Mouse (Mus musculus): ENCODE results near the gene Capn10. TPM values are rescaled to one million over a fixed set of nuclear protein-coding genes. Genes with fewer than 3 reads are reported as not detected.

The Capn10 gene
- total and polyA plus RNA-seq, 3 experiments: 5.0 to 7.7 (median 5.6) TPM

DNA sequence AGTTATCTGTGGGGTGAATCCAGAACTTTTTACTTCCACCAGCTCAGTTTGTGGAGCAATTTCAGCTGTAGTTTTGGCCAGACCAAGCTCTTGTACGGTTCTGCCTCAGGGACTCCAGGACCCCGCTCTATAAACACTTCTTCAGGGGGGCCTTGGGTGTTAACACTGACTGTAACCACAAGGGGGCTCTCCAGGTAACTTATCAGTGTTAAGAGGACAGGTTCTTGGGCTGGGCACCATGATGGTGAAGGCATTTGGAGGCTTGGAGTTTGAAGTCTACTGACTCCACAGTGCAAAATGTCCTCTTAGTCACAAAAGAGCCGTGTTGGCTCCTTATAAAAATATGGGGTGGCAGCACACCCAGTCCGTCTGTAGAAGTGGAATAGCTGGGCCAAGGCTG is 25.1 kb upstream of the Capn10 start:
- H3K79me2 ChIP-seq (replicated peaks; ENCODE audit: control insufficient read depth, insufficient read depth, low read length): no peaks in the 10 kb centered on the region
- TF ChIP-seq EP300 (IDR thresholded peaks at IDR 0.05; ENCODE audit: insufficient read depth, low read depth, low read length) (no peak), CTCF (IDR thresholded peaks at IDR 0.05) (peak; percentile 61)
- peaks cover 18% of the 10 kb centered on the region for H3K4me1 ChIP-seq (ENCODE audit: control insufficient read depth, insufficient read depth, low read length)
- intact Hi-C loops (cut with DNase I): no loop called here
- H3K27me3 ChIP-seq (ENCODE audit: control insufficient read depth, insufficient read depth, low read length): no peaks in the 10 kb centered on the region
- H3K27ac ChIP-seq: no peak overlapping the region
- 80% methylated on average over 4 of the region's 4 CpGs for WGBS
- no peak for DNase-seq
- H3K4me3 ChIP-seq: no peak overlapping the region
- H3K9ac ChIP-seq (ENCODE audit: low read depth, low read length): no peak overlapping the region
- no peaks in the 10 kb centered on the region for H3K36me3 ChIP-seq (ENCODE audit: control insufficient read depth, insufficient read depth, low read length)

DNA sequence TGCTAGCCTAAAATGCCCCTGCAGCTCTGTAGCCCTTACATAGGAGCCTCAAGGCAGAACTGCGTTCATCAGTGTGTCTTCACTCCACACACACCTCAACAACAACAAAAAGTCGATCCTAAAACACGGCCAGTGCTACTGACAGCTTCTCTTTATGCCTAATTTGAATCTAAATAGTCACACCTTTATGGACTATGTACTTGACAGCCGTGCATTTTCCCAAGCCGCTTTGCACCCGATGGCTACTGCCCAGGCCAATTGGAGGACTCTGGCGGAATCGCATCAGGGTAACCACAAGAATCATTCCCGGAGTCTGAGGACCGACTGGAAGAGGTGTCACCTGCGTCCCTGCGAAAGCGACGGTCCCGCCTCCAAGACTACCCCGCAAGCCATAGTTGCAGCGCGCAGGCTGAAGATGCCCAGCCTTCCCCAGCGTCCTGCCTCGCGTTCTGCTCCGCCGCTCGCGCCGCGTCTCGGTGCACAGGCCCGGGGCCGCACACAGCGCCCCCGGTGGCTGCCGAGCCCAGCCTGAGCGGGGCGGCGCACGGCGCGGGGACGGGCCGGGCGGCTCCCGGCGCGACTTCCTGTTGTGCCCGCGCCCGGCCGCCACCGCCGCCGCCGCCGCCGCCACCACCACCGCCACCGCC is 23.8 kb upstream of the Capn10 start, which contains the start of gene Rnpepl1:
Rnpepl1 (plus strand) TSS at position 545 of the 647 bp plus-strand sequence.
- WGBS: 1% methylated on average over 52 of the region's 57 CpGs
- Histone ChIP-seq H3K27me3 (ENCODE audit: control insufficient read depth, insufficient read depth, low read length) (no peaks in the 10 kb centered on the region), H3K4me3 (peak within 1 kb of the TSS; percentile 96), H3K79me2 (replicated peaks; ENCODE audit: control insufficient read depth, insufficient read depth, low read length) (no peaks in the 10 kb centered on the region), H3K4me1 (ENCODE audit: control insufficient read depth, insufficient read depth, low read length) (peaks cover 18% of the 10 kb centered on the region), H3K36me3 (ENCODE audit: control insufficient read depth, insufficient read depth, low read length) (no peaks in the 10 kb centered on the region), H3K9ac (ENCODE audit: low read depth, low read length) (peak within 1 kb of the TSS; percentile 92), H3K27ac (peak within 1 kb of the TSS; percentile 78)
- peak; percentile 88 to 90 for DNase-seq
- intact Hi-C loops (cut with DNase I): no loop called here
- TF ChIP-seq POLR2A (IDR thresholded peaks at IDR 0.05; ENCODE audit: insufficient read depth, low read depth, low read length) (peak; percentile 61), CTCF (IDR thresholded peaks at IDR 0.05) (peak; percentile 73), EP300 (IDR thresholded peaks at IDR 0.05; ENCODE audit: insufficient read depth, low read depth, low read length) (0 out of 2 replicates have a peak, but pooled peaks have one; percentile 41)

DNA sequence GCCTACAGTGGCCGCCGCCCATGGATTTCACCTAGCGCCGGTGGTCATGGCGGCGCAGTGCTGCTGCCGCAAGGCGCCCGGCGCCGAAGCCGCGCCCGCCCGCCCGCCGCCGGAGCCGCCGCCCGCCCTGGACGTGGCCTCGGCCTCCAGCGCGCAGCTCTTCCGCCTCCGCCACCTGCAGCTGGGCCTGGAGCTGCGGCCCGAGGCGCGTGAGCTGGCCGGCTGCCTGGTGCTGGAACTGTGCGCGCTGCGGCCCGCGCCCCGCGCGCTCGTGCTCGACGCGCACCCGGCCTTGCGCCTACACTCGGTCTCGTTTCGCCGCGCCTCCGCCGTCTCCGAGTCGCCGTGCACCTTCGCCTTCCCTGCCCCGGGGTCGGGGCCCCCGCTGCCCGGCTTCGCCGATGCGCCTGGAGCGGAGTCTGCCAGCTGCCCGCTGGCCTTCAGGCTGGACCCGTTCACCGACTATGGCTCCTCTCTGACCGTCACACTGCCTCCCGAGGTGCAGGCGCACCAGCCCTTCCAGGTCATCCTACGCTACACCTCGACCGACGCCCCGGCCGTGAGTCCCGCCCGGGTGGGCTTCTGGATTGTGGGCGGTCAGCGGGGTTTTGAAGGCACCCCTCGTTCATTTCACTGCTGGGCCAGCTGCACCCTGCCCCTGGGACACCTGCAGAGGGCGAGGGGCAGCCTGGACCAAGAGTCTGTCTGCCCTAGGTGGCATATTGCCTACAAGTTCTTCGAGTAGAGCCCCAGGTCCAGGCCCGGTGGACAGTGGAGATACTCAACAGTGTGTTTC is 23.1 kb upstream of the Capn10 start:
- peak overlapping the region; percentile 78 for H3K27ac ChIP-seq
- peaks cover 18% of the 10 kb centered on the region for H3K4me1 ChIP-seq (ENCODE audit: control insufficient read depth, insufficient read depth, low read length)
- H3K27me3 ChIP-seq (ENCODE audit: control insufficient read depth, insufficient read depth, low read length): no peaks in the 10 kb centered on the region
- H3K4me3 ChIP-seq: peak overlapping the region; percentile 96
- no peaks in the 10 kb centered on the region for H3K36me3 ChIP-seq (ENCODE audit: control insufficient read depth, insufficient read depth, low read length)
- DNase-seq: peak; percentile 78 to 79
- WGBS: under 1% methylated on average over 80 of the region's 85 CpGs
- intact Hi-C loops (cut with DNase I): no loop called here
- H3K9ac ChIP-seq (ENCODE audit: low read depth, low read length): peak overlapping the region; percentile 92
- no peak for TF ChIP-seq EP300 (IDR thresholded peaks at IDR 0.05; ENCODE audit: insufficient read depth, low read depth, low read length)
- no peak for TF ChIP-seq POLR2A (IDR thresholded peaks at IDR 0.05; ENCODE audit: insufficient read depth, low read depth, low read length)
- TF ChIP-seq CTCF (IDR thresholded peaks at IDR 0.05): no peak
- no peaks in the 10 kb centered on the region for H3K79me2 ChIP-seq (replicated peaks; ENCODE audit: control insufficient read depth, insufficient read depth, low read length)

DNA sequence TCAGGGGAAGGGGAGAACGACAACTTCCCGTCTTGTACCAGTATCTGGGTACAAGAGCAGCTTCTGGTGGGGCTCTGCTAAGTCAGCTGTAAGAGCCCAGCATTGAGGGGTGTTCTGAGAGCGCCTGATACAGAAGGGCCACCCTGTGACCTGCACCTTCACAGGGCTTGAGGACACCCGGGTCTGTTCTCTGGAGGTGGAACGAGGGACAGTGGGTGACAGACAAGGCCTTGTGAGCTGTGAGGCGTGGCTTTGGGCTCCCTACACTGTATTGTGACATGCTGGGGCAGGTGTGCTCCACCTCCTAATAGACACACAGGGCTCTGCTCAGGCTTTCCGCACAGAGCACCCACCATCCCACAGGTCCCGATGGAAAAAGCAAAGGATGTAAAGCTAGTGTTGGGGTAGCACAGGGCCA is 22.4 kb upstream of the Capn10 start:
- Histone ChIP-seq H3K4me1 (ENCODE audit: control insufficient read depth, insufficient read depth, low read length) (peaks cover 18% of the 10 kb centered on the region), H3K4me3 (peak overlapping the region; percentile 96), H3K9ac (ENCODE audit: low read depth, low read length) (peak overlapping the region; percentile 92), H3K27me3 (ENCODE audit: control insufficient read depth, insufficient read depth, low read length) (no peaks in the 10 kb centered on the region), H3K27ac (peak overlapping the region; percentile 78), H3K79me2 (replicated peaks; ENCODE audit: control insufficient read depth, insufficient read depth, low read length) (no peaks in the 10 kb centered on the region), H3K36me3 (ENCODE audit: control insufficient read depth, insufficient read depth, low read length) (no peaks in the 10 kb centered on the region)
- intact Hi-C loops (cut with DNase I): no loop called here
- no peak for TF ChIP-seq POLR2A (IDR thresholded peaks at IDR 0.05; ENCODE audit: insufficient read depth, low read depth, low read length)
- no peak for TF ChIP-seq EP300 (IDR thresholded peaks at IDR 0.05; ENCODE audit: insufficient read depth, low read depth, low read length)
- no peak for TF ChIP-seq CTCF (IDR thresholded peaks at IDR 0.05)
- WGBS: 29% methylated on average over 8 of the region's 8 CpGs
- no peak for DNase-seq

DNA sequence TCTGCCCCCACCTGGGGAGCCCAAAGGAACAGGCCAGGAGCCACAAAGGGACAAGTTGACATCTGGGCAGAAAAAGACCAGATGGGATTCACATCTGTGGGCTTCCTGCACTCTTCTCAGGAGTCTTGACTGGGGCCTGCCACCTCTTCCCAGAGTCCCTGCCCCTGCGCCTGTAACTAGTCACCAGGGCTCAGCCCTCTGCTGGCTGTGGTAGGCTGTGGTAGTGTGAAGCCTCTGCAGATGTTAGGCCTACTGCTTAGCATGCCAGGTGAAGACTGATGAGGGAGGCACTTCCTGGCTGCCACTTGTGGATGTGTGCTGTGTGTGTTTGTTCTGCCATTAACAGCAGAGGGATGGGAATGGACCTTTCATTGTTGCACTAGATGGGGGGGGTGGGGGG is 21.9 kb upstream of the Capn10 start:
- Histone ChIP-seq H3K4me1 (ENCODE audit: control insufficient read depth, insufficient read depth, low read length) (peaks cover 18% of the 10 kb centered on the region), H3K27ac (no peak overlapping the region), H3K79me2 (replicated peaks; ENCODE audit: control insufficient read depth, insufficient read depth, low read length) (no peaks in the 10 kb centered on the region), H3K36me3 (ENCODE audit: control insufficient read depth, insufficient read depth, low read length) (no peaks in the 10 kb centered on the region), H3K4me3 (peak overlapping the region; percentile 20; the same call in 1 of the 2 replicates), H3K27me3 (ENCODE audit: control insufficient read depth, insufficient read depth, low read length) (no peaks in the 10 kb centered on the region), H3K9ac (ENCODE audit: low read depth, low read length) (0 out of 2 replicates have a peak overlapping the region, but pooled peaks have one; percentile 8)
- TF ChIP-seq POLR2A (IDR thresholded peaks at IDR 0.05; ENCODE audit: insufficient read depth, low read depth, low read length) (no peak), CTCF (IDR thresholded peaks at IDR 0.05) (0 out of 2 replicates have a peak, but pooled peaks have one; percentile 11)
- DNase-seq: peak in 1 of 2 experiments; percentile 19
- intact Hi-C loops (cut with DNase I): no loop called here
- WGBS: 48% methylated on average over 1 of the region's 1 CpGs

DNA sequence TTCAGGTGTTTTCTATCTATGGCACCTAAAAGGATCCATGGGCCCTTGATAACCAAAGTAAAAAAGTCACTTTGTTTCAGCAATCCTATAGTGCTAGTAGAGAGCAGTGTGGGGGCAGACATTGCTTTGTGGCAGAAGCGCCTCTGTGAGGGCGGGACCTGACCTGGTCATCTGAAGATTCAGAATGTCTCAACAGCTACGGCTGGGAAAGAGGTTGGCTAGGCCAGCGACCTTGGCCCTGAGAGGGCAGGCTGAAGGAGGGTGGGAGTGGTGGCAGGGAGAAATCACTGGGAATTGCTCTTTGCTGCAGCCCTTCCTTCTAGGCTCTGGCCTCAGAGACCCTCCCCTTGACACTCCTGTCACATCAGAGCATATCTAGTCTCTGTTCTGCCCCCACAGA is 19.9 kb upstream of the Capn10 start:
- Histone ChIP-seq H3K79me2 (replicated peaks; ENCODE audit: control insufficient read depth, insufficient read depth, low read length) (no peaks in the 10 kb centered on the region), H3K27me3 (ENCODE audit: control insufficient read depth, insufficient read depth, low read length) (no peaks in the 10 kb centered on the region), H3K9ac (ENCODE audit: low read depth, low read length) (no peak overlapping the region), H3K4me3 (no peak overlapping the region), H3K4me1 (ENCODE audit: control insufficient read depth, insufficient read depth, low read length) (peaks cover 12% of the 10 kb centered on the region), H3K36me3 (ENCODE audit: control insufficient read depth, insufficient read depth, low read length) (no peaks in the 10 kb centered on the region), H3K27ac (no peak overlapping the region)
- DNase-seq: no peak
- TF ChIP-seq EP300 (IDR thresholded peaks at IDR 0.05; ENCODE audit: insufficient read depth, low read depth, low read length) (no peak), CTCF (IDR thresholded peaks at IDR 0.05) (no peak), POLR2A (IDR thresholded peaks at IDR 0.05; ENCODE audit: insufficient read depth, low read depth, low read length) (no peak)
- WGBS: 83% methylated on average over 4 of the region's 4 CpGs
- intact Hi-C loops (cut with DNase I): no loop called here
